Mouse (Mus musculus) hindbrain, embryonic 14.5 days (tissue): ENCODE data around the gene Kcne2. TPM values are rescaled to one million over a fixed set of nuclear protein-coding genes. Genes with fewer than 3 reads are reported as not detected.
A peak's percentile ranks its signal among the peaks of the same experiment; 100 is the strongest.

Experiments used
- ATAC-seq: fragments of 200-750 bp; cut with Nextera tagmentation; 2 replicates; pipeline ENCODE4 v1.8.0; 2017; ENCODE audit warnings: moderate number of reproducible peaks, mild to moderate bottlenecking, moderate TSS enrichment, moderate library complexity; ENCODE audit not compliant: low FRiP score
- DNase-seq: peaks from one replicate; pipeline ENCODE4 v3.0.0-alpha.2; 2015; ENCODE audit warnings: low spot score
- H3K27ac ChIP-seq: fragments of 300-500 bp; sonication (generic); 2 replicates; pipeline ENCODE4 v1.5.1; 2014; ENCODE audit warnings: mild to moderate bottlenecking, moderate library complexity
- H3K27me3 ChIP-seq: fragments of 300-500 bp; sonication (generic); 2 replicates; pipeline ENCODE4 v1.6.1; 2014; ENCODE audit warnings: mild to moderate bottlenecking, low read length, mixed read lengths; ENCODE audit not compliant: control insufficient read depth, insufficient read depth
- H3K36me3 ChIP-seq: fragments of 300-500 bp; sonication (generic); replicated peaks from 2 replicates; pipeline ENCODE4 v1.6.1; 2014; ENCODE audit not compliant: control insufficient read depth, insufficient read depth
- H3K4me1 ChIP-seq: fragments of 300-500 bp; sonication (generic); replicated peaks from 2 replicates; pipeline ENCODE4 v1.6.1; 2014; ENCODE audit warnings: antibody characterized with exemption, low read length, mixed read lengths; ENCODE audit not compliant: control insufficient read depth, insufficient read depth
- H3K4me2 ChIP-seq: fragments of 300-500 bp; sonication (generic); replicated peaks from 2 replicates; pipeline ENCODE4 v1.6.1; 2014; ENCODE audit warnings: mild to moderate bottlenecking, moderate library complexity
- H3K4me3 ChIP-seq: fragments of 300-500 bp; sonication (generic); replicated peaks from 2 replicates; pipeline ENCODE4 v1.5.1; 2014; ENCODE audit warnings: mild to moderate bottlenecking, low read length
- H3K9ac ChIP-seq: fragments of 300-500 bp; sonication (generic); 2 replicates; pipeline ENCODE4 v1.6.1; 2014
- H3K9me3 ChIP-seq: fragments of 300-500 bp; sonication (generic); 2 replicates; pipeline ENCODE4 v1.6.1; 2016; ENCODE audit warnings: low read length; ENCODE audit not compliant: control insufficient read depth
- WGBS: fragments of 180-500 bp; shearing (Covaris S2); extraction: QIAGEN DNeasy Blood & Tissue Kit; methylation state at CpG from one replicate; pipeline ENCODE4 v1.1.7; 2014; 5-methylcytosine and 5-hydroxymethylcytosine counted together
- polyA plus RNA-seq: library from polyadenylated mRNA; unstranded; fragments of >200 nt; fragmentation: Nextera tagmentation; extraction: Ambion mirVana; gene quantifications from 2 replicates; pipeline ENCODE4 v1.2.1, GENCODE M21; 2014

Gene Kcne2
- polyA plus RNA-seq, 1 experiment from 2014 or later, result 53.8 TPM

- 92% methylated on average over 8 of the region's 8 CpGs for WGBS
- Histone ChIP-seq H3K36me3 (no peaks in the 10 kb centered on the region), H3K9ac (no peak within 1 kb of the TSS), H3K27ac (no peak within 1 kb of the TSS), H3K4me1 (0 out of 2 replicates have a peak, but pooled peaks cover 5% of the 10 kb centered on the region), H3K9me3 (no peaks in the 10 kb centered on the region), H3K27me3 (no peaks in the 10 kb centered on the region), H3K4me3 (no peak within 1 kb of the TSS), H3K4me2 (no peak within 1 kb of the TSS)
- DNase-seq (no peak), ATAC-seq (no peak)
Measured at GRCm38 (mm10) chr16:92321341-92321740, 29.2 kb downstream of the Kcne2 start, which contains the start of gene Fam243. Fam243 (minus strand) TSS chr16:92321441.

GRCm38 (mm10) chr16:92324309-92325061, 32.3 kb downstream of the Kcne2 start:
- H3K36me3 ChIP-seq, result no peaks in the 10 kb centered on the region
- no peak overlapping the region for H3K4me3 ChIP-seq
- no peaks in the 10 kb centered on the region for H3K9me3 ChIP-seq
- no peak for DNase-seq
- H3K4me2 ChIP-seq, result no peak overlapping the region
- H3K4me1 ChIP-seq, result 0 out of 2 replicates have a peak, but pooled peaks cover 5% of the 10 kb centered on the region
- no peaks in the 10 kb centered on the region for H3K27me3 ChIP-seq
- ATAC-seq, result no peak
- no peak overlapping the region; the same call in 1 of the 2 replicates for H3K27ac ChIP-seq
- 26% methylated on average over 7 of the region's 7 CpGs for WGBS
- H3K9ac ChIP-seq, result no peak overlapping the region

GRCm38 (mm10) chr16:92325062-92325406, 32.8 kb downstream of the Kcne2 start:
- no peak overlapping the region for H3K4me2 ChIP-seq
- 11% methylated on average over 1 of the region's 1 CpGs for WGBS
- no peak overlapping the region for H3K9ac ChIP-seq
- no peaks in the 10 kb centered on the region for H3K9me3 ChIP-seq
- no peak overlapping the region; the same call in 1 of the 2 replicates for H3K27ac ChIP-seq
- no peaks in the 10 kb centered on the region for H3K36me3 ChIP-seq
- H3K27me3 ChIP-seq, result no peaks in the 10 kb centered on the region
- 0 out of 2 replicates have a peak, but pooled peaks cover 5% of the 10 kb centered on the region for H3K4me1 ChIP-seq
- ATAC-seq (no peak), DNase-seq (no peak)
- H3K4me3 ChIP-seq, result no peak overlapping the region

- Histone ChIP-seq H3K27me3 (no peaks in the 10 kb centered on the region), H3K4me2 (no peak overlapping the region), H3K4me1 (0 out of 2 replicates have a peak, but pooled peaks cover 5% of the 10 kb centered on the region), H3K36me3 (no peaks in the 10 kb centered on the region), H3K9ac (no peak overlapping the region), H3K4me3 (no peak overlapping the region), H3K9me3 (no peaks in the 10 kb centered on the region), H3K27ac (no peak overlapping the region)
- 91% methylated on average over 10 of the region's 10 CpGs for WGBS
- no peak for DNase-seq
- ATAC-seq, result no peak
Measured at GRCm38 (mm10) chr16:92327911-92328310, 35.7 kb downstream of the Kcne2 start.

GRCm38 (mm10) chr16:92330966-92331365, 38.8 kb downstream of the Kcne2 start:
- H3K9me3 ChIP-seq, result no peaks in the 10 kb centered on the region
- H3K36me3 ChIP-seq, result no peaks in the 10 kb centered on the region
- H3K27ac ChIP-seq, result no peak overlapping the region
- no peak overlapping the region for H3K9ac ChIP-seq
- no peak overlapping the region for H3K4me3 ChIP-seq
- 79% methylated on average over 5 of the region's 5 CpGs for WGBS
- no peak for DNase-seq
- H3K4me2 ChIP-seq, result no peak overlapping the region
- no peak for ATAC-seq
- no peaks in the 10 kb centered on the region for H3K27me3 ChIP-seq
- H3K4me1 ChIP-seq, result no peaks in the 10 kb centered on the region

- H3K4me1 ChIP-seq, result no peaks in the 10 kb centered on the region
- H3K27ac ChIP-seq, result no peak overlapping the region
- no peaks in the 10 kb centered on the region for H3K27me3 ChIP-seq
- H3K9me3 ChIP-seq, result no peaks in the 10 kb centered on the region
- ATAC-seq, result no peak
- no peak for DNase-seq
- H3K36me3 ChIP-seq, result no peaks in the 10 kb centered on the region
- H3K9ac ChIP-seq, result no peak overlapping the region
- H3K4me2 ChIP-seq, result no peak overlapping the region
- WGBS, result 60% methylated on average over 9 of the region's 9 CpGs
- no peak overlapping the region for H3K4me3 ChIP-seq
Measured at GRCm38 (mm10) chr16:92334600-92334999, 42.4 kb downstream of the Kcne2 start.

- Histone ChIP-seq H3K4me1 (peaks cover 4% of the 10 kb centered on the region; the same call in 1 of the 2 replicates), H3K4me2 (no peak overlapping the region), H3K27me3 (no peaks in the 10 kb centered on the region), H3K9me3 (no peaks in the 10 kb centered on the region), H3K36me3 (no peaks in the 10 kb centered on the region), H3K9ac (no peak overlapping the region), H3K4me3 (no peak overlapping the region), H3K27ac (no peak overlapping the region)
- peak; percentile 87 for DNase-seq
- peak; percentile 69; the same call in 1 of the 2 replicates for ATAC-seq
- WGBS, result 5% methylated on average over 9 of the region's 9 CpGs
Measured at GRCm38 (mm10) chr16:92336280-92336679, 44.1 kb downstream of the Kcne2 start.

GRCm38 (mm10) chr16:92340612-92341511, 48.7 kb downstream of the Kcne2 start:
- Histone ChIP-seq H3K4me3 (peak overlapping the region; percentile 24), H3K27me3 (no peaks in the 10 kb centered on the region), H3K27ac (no peak overlapping the region), H3K4me2 (peak overlapping the region; percentile 56), H3K36me3 (no peaks in the 10 kb centered on the region), H3K9me3 (no peaks in the 10 kb centered on the region), H3K4me1 (peaks cover 4% of the 10 kb centered on the region; the same call in 1 of the 2 replicates), H3K9ac (peak overlapping the region; percentile 41; the same call in 1 of the 2 replicates)
- 30% methylated on average over 27 of the region's 27 CpGs for WGBS
- peak; percentile 93 for DNase-seq
- peak; percentile 77 for ATAC-seq

- DNase-seq (no peak), ATAC-seq (no peak)
- no peak overlapping the region for H3K4me2 ChIP-seq
- no peak overlapping the region for H3K4me3 ChIP-seq
- peaks cover 4% of the 10 kb centered on the region; the same call in 1 of the 2 replicates for H3K4me1 ChIP-seq
- no peaks in the 10 kb centered on the region for H3K27me3 ChIP-seq
- no peaks in the 10 kb centered on the region for H3K36me3 ChIP-seq
- H3K27ac ChIP-seq, result no peak overlapping the region
- 66% methylated on average over 11 of the region's 11 CpGs for WGBS
- no peak overlapping the region for H3K9ac ChIP-seq
- no peaks in the 10 kb centered on the region for H3K9me3 ChIP-seq
Measured at GRCm38 (mm10) chr16:92345177-92345576, 53.0 kb downstream of the Kcne2 start.
